In the genomic region with DNA sequence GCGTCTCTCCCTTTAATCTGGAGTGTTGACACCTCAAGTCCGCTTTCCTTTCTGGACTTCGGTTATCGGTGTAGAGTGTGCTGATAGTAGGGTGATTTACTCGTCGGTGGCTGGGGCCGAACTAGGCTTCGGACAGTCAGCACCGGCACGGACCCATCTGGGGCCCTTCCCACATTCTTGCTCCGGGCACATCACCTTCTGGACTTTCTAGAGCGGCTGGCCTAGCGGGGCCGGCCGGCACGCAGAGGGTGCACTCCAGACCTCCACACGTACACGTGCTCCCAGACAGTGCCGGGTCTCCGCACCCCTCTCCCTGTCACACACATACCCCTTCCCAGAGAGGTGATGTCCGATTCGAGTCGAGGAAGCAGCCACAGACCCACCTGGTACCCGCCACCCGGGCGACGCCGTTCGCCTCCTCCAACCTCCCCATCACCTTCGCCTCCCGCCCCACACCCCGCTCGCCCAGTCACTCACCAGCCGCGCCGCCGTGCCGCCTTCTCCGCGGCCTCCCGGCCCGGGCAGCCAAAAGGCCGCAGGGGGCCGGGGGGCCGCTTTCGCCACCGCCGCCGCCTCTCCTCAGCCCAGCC, we compare ENCODE assay signal across 8 mouse cellular contexts. TPM values are rescaled to one million over a fixed set of nuclear protein-coding genes. Genes with fewer than 3 reads are reported as not detected.
DNase-seq lines count a peak whose midpoint lies in the region; ATAC-seq and TF ChIP-seq lines count a peak whose summit lies in the region.

No protein-coding gene starts in this region.

- TF ChIP-seq EP300 in stomach, postnatal 0 days (optimal IDR thresholded peaks at IDR 0.05): no peak

- no peak for TF ChIP-seq CTCF in stomach, postnatal 0 days (IDR thresholded peaks at IDR 0.05; ENCODE audit: low read depth)

- peak; percentile 56 for ATAC-seq in liver, embryonic 13.5 days (ENCODE audit: low read depth)
- ATAC-seq in neural tube, embryonic 11.5 days (ENCODE audit: insufficient read depth, low FRiP score, low TSS enrichment): peak; percentile 69
- ATAC-seq in stomach, postnatal 0 days (ENCODE audit: low FRiP score, low TSS enrichment): peak; percentile 39

- H3K36me3 ChIP-seq in embryonic facial prominence, embryonic 10.5 days (replicated peaks): peaks cover 39% of the 10 kb centered on the region
- peaks cover 24% of the 10 kb centered on the region for H3K36me3 ChIP-seq in liver, embryonic 13.5 days
- no peaks in the 10 kb centered on the region; the same call in 1 of the 2 replicates for H3K36me3 ChIP-seq in neural tube, embryonic 11.5 days (ENCODE audit: control insufficient read depth, insufficient read depth, low read length)
- H3K36me3 ChIP-seq in stomach, postnatal 0 days (ENCODE audit: control insufficient read depth, insufficient read depth, low read length): no peaks in the 10 kb centered on the region

- 0 out of 2 replicates have a peak, but pooled peaks cover 7% of the 10 kb centered on the region for H3K27me3 ChIP-seq in embryonic facial prominence, embryonic 10.5 days (replicated peaks; ENCODE audit: low read depth, poor library complexity, severe bottlenecking)
- no peaks in the 10 kb centered on the region for H3K27me3 ChIP-seq in liver, embryonic 13.5 days
- no peaks in the 10 kb centered on the region for H3K27me3 ChIP-seq in neural tube, embryonic 11.5 days (ENCODE audit: control insufficient read depth, insufficient read depth, low read length)
- no peaks in the 10 kb centered on the region for H3K27me3 ChIP-seq in stomach, postnatal 0 days (ENCODE audit: control insufficient read depth, insufficient read depth, low read length)

- H3K4me1 ChIP-seq in embryonic facial prominence, embryonic 10.5 days: peaks cover 26% of the 10 kb centered on the region
- peaks cover 53% of the 10 kb centered on the region for H3K4me1 ChIP-seq in liver, embryonic 13.5 days (replicated peaks)
- H3K4me1 ChIP-seq in neural tube, embryonic 11.5 days (ENCODE audit: control insufficient read depth, insufficient read depth, low read length): peaks cover 17% of the 10 kb centered on the region
- peaks cover 7% of the 10 kb centered on the region for H3K4me1 ChIP-seq in stomach, postnatal 0 days (replicated peaks; ENCODE audit: control insufficient read depth, insufficient read depth)

- peak overlapping the region; percentile 97 for H3K4me3 ChIP-seq in embryonic facial prominence, embryonic 10.5 days
- H3K4me3 ChIP-seq in liver, embryonic 13.5 days (replicated peaks): peak overlapping the region; percentile 94
- H3K4me3 ChIP-seq in neural tube, embryonic 11.5 days (ENCODE audit: low read depth, low read length): peak overlapping the region; percentile 95
- H3K4me3 ChIP-seq in stomach, postnatal 0 days (ENCODE audit: low read depth, low read length): peak overlapping the region; percentile 87

- H3K27ac ChIP-seq in embryonic facial prominence, embryonic 10.5 days (replicated peaks): peak overlapping the region; percentile 94
- H3K27ac ChIP-seq in liver, embryonic 13.5 days: peak overlapping the region; percentile 95
- H3K27ac ChIP-seq in neural tube, embryonic 11.5 days (ENCODE audit: low read depth, low read length): peak overlapping the region; percentile 72
- peak overlapping the region; percentile 93 for H3K27ac ChIP-seq in stomach, postnatal 0 days (replicated peaks)

- peak; percentile 69 for DNase-seq in 3134 (ENCODE audit: extremely low read depth, insufficient read length, low spot score)
- peak; percentile 45 to 57 for DNase-seq in adrenal gland, adult 18-20 months (ENCODE audit: low spot score in 2 of 2)
- DNase-seq in embryonic facial prominence, embryonic 10.5 days (ENCODE audit: low spot score): peak; percentile 63
- peak; percentile 20 for DNase-seq in heart, adult 9 months (ENCODE audit: low spot score in 2 of 2)
- peak; percentile 13 to 39 for DNase-seq in kidney, adult 8-10 months
- DNase-seq in liver, embryonic 13.5 days: peak; percentile 27
- peak; percentile 51 for DNase-seq in neural tube, embryonic 11.5 days (ENCODE audit: low spot score)
- DNase-seq in stomach, postnatal 0 days (ENCODE audit: low spot score): peak; percentile 54

- no peaks in the 10 kb centered on the region; the same call in 1 of the 2 replicates for H3K9me3 ChIP-seq in embryonic facial prominence, embryonic 10.5 days
- no peaks in the 10 kb centered on the region for H3K9me3 ChIP-seq in liver, embryonic 13.5 days (replicated peaks)
- no peaks in the 10 kb centered on the region for H3K9me3 ChIP-seq in neural tube, embryonic 11.5 days (ENCODE audit: control insufficient read depth, low read length)
- no peaks in the 10 kb centered on the region for H3K9me3 ChIP-seq in stomach, postnatal 0 days (ENCODE audit: control insufficient read depth, low read length)

- peak overlapping the region; percentile 96 for H3K4me2 ChIP-seq in liver, embryonic 13.5 days
- peak overlapping the region; percentile 63 for H3K4me2 ChIP-seq in neural tube, embryonic 11.5 days (ENCODE audit: low read depth)
- peak overlapping the region; percentile 91 for H3K4me2 ChIP-seq in stomach, postnatal 0 days (replicated peaks; ENCODE audit: low read depth)

- H3K9ac ChIP-seq in liver, embryonic 13.5 days: peak overlapping the region; percentile 97
- H3K9ac ChIP-seq in neural tube, embryonic 11.5 days (ENCODE audit: low read length): peak overlapping the region; percentile 92
- H3K9ac ChIP-seq in stomach, postnatal 0 days (ENCODE audit: low read length): peak overlapping the region; percentile 93

- under 1% methylated on average over 49 of the region's 49 CpGs for WGBS in embryonic facial prominence, embryonic 10.5 days
- under 1% methylated on average over 48 of the region's 49 CpGs for WGBS in liver, embryonic 13.5 days (ENCODE audit: insufficient replicate concordance)
- under 1% methylated on average over 49 of the region's 49 CpGs for WGBS in neural tube, embryonic 11.5 days
- whole genome bisulfite sequencing in stomach, postnatal 0 days: 1% methylated on average over 44 of the region's 49 CpGs

RNA-seq across cellular contexts. Expression of gene Atp13a3, which starts 17.8 kb away (rescaled TPM):
- total RNA-seq in adrenal gland, adult 18-20 months (2021): 10 to 100 TPM; 91.0 to 99.7 TPM
- polyA plus RNA-seq in embryonic facial prominence, embryonic 10.5 days (2016; fragmentation: Nextera tagmentation; extraction: Ambion mirVana): 10.3 and 11.4 TPM in 2 replicates
- 7.6 and 8.6 TPM in 2 replicates for polyA plus RNA-seq in liver, embryonic 13.5 days (2015; fragmentation: Nextera tagmentation; extraction: Ambion mirVana)
- 12.5 and 13.0 TPM in 2 replicates for polyA plus RNA-seq in neural tube, embryonic 11.5 days (2014; fragmentation: Nextera tagmentation; extraction: Ambion mirVana)
- 7.5 and 7.7 TPM in 2 replicates for polyA plus RNA-seq in stomach, postnatal 0 days (2015; fragmentation: Nextera tagmentation; extraction: Ambion mirVana)

Comparison
In these comparisons a context has a peak if more than half of its experiments do, and no peak if none do; other contexts are left out.
1. Peak in every context shown above with its lines: DNase-seq, ATAC-seq, H3K4me3 ChIP-seq and H3K27ac ChIP-seq.